Mouse (Mus musculus) bone marrow macrophage, adult 2 months (primary cell): ENCODE results near the gene C1qb.

ENCODE experiments used
- CTCF ChIP-seq: IDR thresholded peaks from 2 replicates; pipeline ENCODE4 v1.5.1; 2012; ENCODE audit warnings: low read depth, mild to moderate bottlenecking, low read length, moderate library complexity
- POLR2A ChIP-seq: IDR thresholded peaks from 2 replicates; pipeline ENCODE4 v1.6.1; 2012; ENCODE audit warnings: mild to moderate bottlenecking, low read depth, low read length, borderline replicate concordance

DNA sequence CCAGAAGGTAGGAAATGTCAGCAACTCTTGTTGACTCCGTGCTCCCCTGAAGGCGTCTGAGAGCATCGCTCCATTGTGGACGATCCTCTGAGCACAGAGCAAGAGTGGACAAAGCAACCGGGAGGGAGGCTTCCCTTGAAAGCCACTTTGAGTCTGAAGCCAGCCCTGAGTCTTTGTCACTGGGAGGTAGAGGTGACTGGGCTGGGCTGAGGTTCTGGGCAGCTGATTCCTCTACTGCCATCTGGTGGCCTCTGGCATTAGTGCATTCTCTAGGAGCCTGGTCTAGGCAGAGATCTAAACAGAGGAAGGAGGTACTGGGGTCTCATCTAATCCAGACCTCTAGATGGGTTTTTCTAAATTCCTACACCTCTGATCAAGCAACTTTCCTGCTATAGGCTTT is 44.9 kb downstream of the C1qb start:
- TF ChIP-seq CTCF (peak; percentile 62), POLR2A (no peak)
